Mouse (Mus musculus): ENCODE measurements around the gene Sv2b. TPM values are rescaled to one million over a fixed set of nuclear protein-coding genes. Genes with fewer than 3 reads are reported as not detected.
"Not testable (repeated sequence)": the region's sequence is repeated elsewhere in the genome, so short reads cannot be mapped to it uniquely, and the experiment has no call there.

Gene Sv2b
- total and polyA plus RNA-seq, 2 experiments from 2014 or later, result 21.8 to 55.7 TPM

GRCm38 (mm10) chr7:75329740-75330142 is 20.7 kb upstream of the Sv2b start:
- Histone ChIP-seq H3K4me2 (ENCODE audit: low read depth, low read length) (no peak overlapping the region), H3K4me1 (ENCODE audit: insufficient read depth, low read length) (no peaks in the 10 kb centered on the region; the same call in none of the 2 replicates), H3K4me3 (ENCODE audit: low read length) (no peak overlapping the region), H3K27me3 (ENCODE audit: insufficient read depth, low read length) (no peaks in the 10 kb centered on the region; the same call in 1 of the 2 replicates), H3K9ac (replicated peaks; ENCODE audit: low read length) (no peak overlapping the region), H3K9me3 (ENCODE audit: low read length) (no peaks in the 10 kb centered on the region), H3K27ac (peak overlapping the region; percentile 76), H3K36me3 (ENCODE audit: insufficient read depth, low read length) (no peaks in the 10 kb centered on the region)
- WGBS, result 23% methylated on average over 3 of the region's 3 CpGs
- DNase-seq (ENCODE audit: low spot score) (peak; percentile 81), ATAC-seq (peak; percentile 91)
- no peak for TF ChIP-seq CTCF (IDR thresholded peaks at IDR 0.05; ENCODE audit: low read depth)

DNA sequence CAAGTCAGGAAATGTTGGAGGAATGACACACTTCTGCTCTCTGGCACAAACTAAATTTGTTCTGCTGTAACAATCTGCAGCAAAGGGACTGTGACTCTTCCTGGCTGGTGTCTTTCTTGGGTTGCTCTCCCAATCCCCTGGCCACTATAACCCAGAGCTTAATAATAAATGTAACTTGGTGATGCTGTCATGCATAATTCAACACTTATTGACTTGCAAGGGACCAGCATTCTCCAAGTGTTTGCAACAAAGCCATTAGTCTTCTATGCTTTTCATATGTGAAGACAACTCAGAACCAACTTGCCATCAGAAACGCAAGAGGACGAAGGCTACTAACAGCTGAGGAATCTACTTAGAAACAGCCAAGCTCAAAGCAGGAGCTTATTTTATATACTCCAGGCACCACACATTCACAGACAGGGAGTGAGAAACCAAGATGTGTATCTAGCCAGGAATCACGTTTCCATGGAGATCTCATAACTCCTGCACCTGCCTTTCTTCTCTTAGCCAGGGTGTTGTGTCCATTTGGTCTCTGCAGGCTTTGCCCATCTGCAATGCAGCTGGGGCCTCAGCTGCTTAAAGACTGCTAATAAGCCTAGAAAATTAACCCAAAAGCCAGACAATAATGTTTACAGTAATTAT is 19.8 kb upstream of the Sv2b start:
- Histone ChIP-seq H3K9ac (replicated peaks; ENCODE audit: low read length) (no peak overlapping the region), H3K27ac (peak overlapping the region; percentile 76), H3K27me3 (ENCODE audit: insufficient read depth, low read length) (no peaks in the 10 kb centered on the region; the same call in 1 of the 2 replicates), H3K4me1 (ENCODE audit: insufficient read depth, low read length) (no peaks in the 10 kb centered on the region; the same call in none of the 2 replicates), H3K9me3 (ENCODE audit: low read length) (no peaks in the 10 kb centered on the region), H3K36me3 (ENCODE audit: insufficient read depth, low read length) (no peaks in the 10 kb centered on the region), H3K4me2 (ENCODE audit: low read depth, low read length) (no peak overlapping the region), H3K4me3 (ENCODE audit: low read length) (no peak overlapping the region)
- DNase-seq (ENCODE audit: low spot score) (peak; percentile 77), ATAC-seq (peak; percentile 77)
- WGBS, result 9% methylated on average over 3 of the region's 3 CpGs
- no peak for TF ChIP-seq CTCF (IDR thresholded peaks at IDR 0.05; ENCODE audit: low read depth)

GRCm38 (mm10) chr7:75325273-75325672 is 16.2 kb upstream of the Sv2b start:
- WGBS, result 91% methylated on average over 1 of the region's 1 CpGs
- DNase-seq (ENCODE audit: low spot score) (no peak), ATAC-seq (no peak)
- Histone ChIP-seq H3K27ac (no peak overlapping the region), H3K36me3 (ENCODE audit: insufficient read depth, low read length) (no peaks in the 10 kb centered on the region), H3K4me1 (ENCODE audit: insufficient read depth, low read length) (no peaks in the 10 kb centered on the region; the same call in none of the 2 replicates), H3K9ac (replicated peaks; ENCODE audit: low read length) (no peak overlapping the region), H3K4me3 (ENCODE audit: low read length) (no peak overlapping the region), H3K9me3 (ENCODE audit: low read length) (no peaks in the 10 kb centered on the region), H3K27me3 (ENCODE audit: insufficient read depth, low read length) (no peaks in the 10 kb centered on the region), H3K4me2 (ENCODE audit: low read depth, low read length) (no peak overlapping the region)
- TF ChIP-seq CTCF (IDR thresholded peaks at IDR 0.05; ENCODE audit: low read depth), result no peak

- H3K27me3 ChIP-seq (ENCODE audit: insufficient read depth, low read length); H3K4me1 ChIP-seq (ENCODE audit: insufficient read depth, low read length); H3K9me3 ChIP-seq (ENCODE audit: low read length); H3K9ac ChIP-seq (replicated peaks; ENCODE audit: low read length); H3K27ac ChIP-seq; ATAC-seq; H3K4me2 ChIP-seq (ENCODE audit: low read depth, low read length); DNase-seq (ENCODE audit: low spot score); H3K4me3 ChIP-seq (ENCODE audit: low read length); H3K36me3 ChIP-seq (ENCODE audit: insufficient read depth, low read length): not testable (repeated sequence)
- 82% methylated on average over 3 of the region's 3 CpGs for WGBS
Measured at GRCm38 (mm10) chr7:75322742-75323141, 13.7 kb upstream of the Sv2b start.

GRCm38 (mm10) chr7:75320009-75320408 is 10.9 kb upstream of the Sv2b start:
- Histone ChIP-seq H3K4me3 (ENCODE audit: low read length) (no peak overlapping the region), H3K27ac (no peak overlapping the region), H3K4me2 (ENCODE audit: low read depth, low read length) (no peak overlapping the region), H3K36me3 (ENCODE audit: insufficient read depth, low read length) (no peaks in the 10 kb centered on the region), H3K9me3 (ENCODE audit: low read length) (no peaks in the 10 kb centered on the region), H3K9ac (replicated peaks; ENCODE audit: low read length) (no peak overlapping the region), H3K4me1 (ENCODE audit: insufficient read depth, low read length) (no peaks in the 10 kb centered on the region), H3K27me3 (ENCODE audit: insufficient read depth, low read length) (no peaks in the 10 kb centered on the region)
- TF ChIP-seq CTCF (IDR thresholded peaks at IDR 0.05; ENCODE audit: low read depth), result no peak
- ATAC-seq (no peak), DNase-seq (ENCODE audit: low spot score) (no peak)

DNA sequence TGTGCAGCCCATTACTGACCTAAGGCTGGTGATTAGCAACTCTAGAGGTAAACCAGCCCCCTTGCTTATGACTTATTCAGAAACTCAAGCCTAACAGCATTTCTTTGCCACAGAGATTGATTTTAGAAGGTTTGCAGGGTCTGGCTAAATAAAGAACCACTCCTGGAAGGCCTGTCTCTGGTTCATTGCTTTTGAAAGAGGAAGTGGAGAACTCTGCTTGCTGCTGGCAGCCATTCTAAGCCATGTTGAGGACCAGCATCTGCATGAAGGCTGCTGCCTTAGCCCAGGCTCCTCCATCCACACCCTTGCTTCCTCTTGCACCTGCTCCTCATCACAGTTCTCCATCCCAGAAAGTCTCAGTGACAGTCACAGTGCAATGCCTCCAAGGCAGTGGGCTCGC is 9.3 kb upstream of the Sv2b start:
- no peak overlapping the region for H3K4me2 ChIP-seq (ENCODE audit: low read depth, low read length)
- ATAC-seq (no peak), DNase-seq (ENCODE audit: low spot score) (no peak)
- TF ChIP-seq CTCF (IDR thresholded peaks at IDR 0.05; ENCODE audit: low read depth), result no peak
- H3K9ac ChIP-seq (replicated peaks; ENCODE audit: low read length), result no peak overlapping the region
- no peaks in the 10 kb centered on the region for H3K4me1 ChIP-seq (ENCODE audit: insufficient read depth, low read length)
- no peak overlapping the region for H3K4me3 ChIP-seq (ENCODE audit: low read length)
- H3K36me3 ChIP-seq (ENCODE audit: insufficient read depth, low read length), result no peaks in the 10 kb centered on the region
- H3K27ac ChIP-seq, result no peak overlapping the region
- no peaks in the 10 kb centered on the region for H3K9me3 ChIP-seq (ENCODE audit: low read length)
- no peaks in the 10 kb centered on the region for H3K27me3 ChIP-seq (ENCODE audit: insufficient read depth, low read length)
- 76% methylated on average over 1 of the region's 1 CpGs for WGBS

DNA sequence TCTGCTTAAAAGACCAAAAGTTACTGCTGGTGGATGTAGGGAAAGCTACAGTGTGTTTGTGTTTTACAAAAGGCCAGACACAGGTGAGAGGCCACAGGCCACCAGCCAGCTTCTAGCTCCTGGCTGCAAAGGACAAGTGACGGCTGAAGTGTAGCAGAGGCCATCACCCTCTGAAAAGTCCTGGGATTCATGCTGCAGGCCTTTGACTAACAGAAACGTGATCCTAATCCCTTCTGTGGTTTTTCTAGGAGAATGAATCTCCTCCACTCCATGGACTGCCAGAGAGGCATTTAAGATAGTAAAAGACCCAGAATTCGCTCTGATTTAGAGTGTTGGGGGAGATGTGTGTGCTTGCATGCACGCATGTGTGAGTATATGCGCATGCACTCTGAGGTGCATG is 5.8 kb upstream of the Sv2b start:
- Histone ChIP-seq H3K9me3 (ENCODE audit: low read length) (no peaks in the 10 kb centered on the region), H3K4me3 (ENCODE audit: low read length) (no peak overlapping the region), H3K36me3 (ENCODE audit: insufficient read depth, low read length) (no peaks in the 10 kb centered on the region), H3K4me2 (ENCODE audit: low read depth, low read length) (no peak overlapping the region), H3K9ac (replicated peaks; ENCODE audit: low read length) (no peak overlapping the region), H3K4me1 (ENCODE audit: insufficient read depth, low read length) (no peaks in the 10 kb centered on the region), H3K27ac (no peak overlapping the region), H3K27me3 (ENCODE audit: insufficient read depth, low read length) (no peaks in the 10 kb centered on the region)
- DNase-seq (ENCODE audit: low spot score), result no peak
- TF ChIP-seq CTCF (IDR thresholded peaks at IDR 0.05; ENCODE audit: low read depth), result no peak
- 70% methylated on average over 5 of the region's 5 CpGs for WGBS
- no peak for ATAC-seq

All from hindbrain, postnatal 0 days (tissue).